Mouse (Mus musculus): ENCODE measurements around the gene Ndrg2. TPM values are rescaled to one million over a fixed set of nuclear protein-coding genes. Genes with fewer than 3 reads are reported as not detected.

The Ndrg2 gene
- polyA plus RNA-seq (2014; fragmentation: Nextera tagmentation; extraction: Ambion mirVana), result 11.0 and 12.8 TPM in 2 replicates

- peak within 1 kb of the TSS; percentile 96 for H3K4me2 ChIP-seq (ENCODE audit: low read depth, low read length)
- no peak within 1 kb of the TSS for H3K27ac ChIP-seq (replicated peaks; ENCODE audit: low read depth, low read length)
- peak within 1 kb of the TSS; percentile 4 for H3K9ac ChIP-seq (replicated peaks; ENCODE audit: low read length)
- no peaks in the 10 kb centered on the region for H3K27me3 ChIP-seq (ENCODE audit: control insufficient read depth, insufficient read depth, low read length)
- ATAC-seq (replicated peaks; ENCODE audit: insufficient number of reproducible peaks, low FRiP score, low TSS enrichment, low read depth) (peak; percentile 56), DNase-seq (ENCODE audit: low spot score) (peak; percentile 58)
- H3K36me3 ChIP-seq (replicated peaks; ENCODE audit: control insufficient read depth, insufficient read depth, low read depth, low read length), result no peaks in the 10 kb centered on the region
- H3K4me1 ChIP-seq (ENCODE audit: control insufficient read depth, insufficient read depth, low read length), result no peaks in the 10 kb centered on the region
- WGBS, result 2% methylated on average over 22 of the region's 23 CpGs
- peak within 1 kb of the TSS; percentile 49 for H3K4me3 ChIP-seq (ENCODE audit: low read depth, low read length)
- no peaks in the 10 kb centered on the region for H3K9me3 ChIP-seq (replicated peaks; ENCODE audit: control insufficient read depth, low read length)
Measured at GRCm38 (mm10) chr14:51913960-51914762, at the start of gene Ndrg2. Gene Ndrg2 (minus strand): TSS chr14:51914158.

GRCm38 (mm10) chr14:51960316-51960715 is 46.4 kb upstream of the Ndrg2 start:
- no peak for DNase-seq (ENCODE audit: low spot score)

GRCm38 (mm10) chr14:51943336-51943735 is 29.4 kb upstream of the Ndrg2 start:
- Histone ChIP-seq H3K4me2 (ENCODE audit: low read depth, low read length) (no peak overlapping the region), H3K9me3 (replicated peaks; ENCODE audit: control insufficient read depth, low read length) (no peaks in the 10 kb centered on the region), H3K27ac (replicated peaks; ENCODE audit: low read depth, low read length) (no peak overlapping the region), H3K36me3 (replicated peaks; ENCODE audit: control insufficient read depth, insufficient read depth, low read depth, low read length) (no peaks in the 10 kb centered on the region), H3K9ac (replicated peaks; ENCODE audit: low read length) (no peak overlapping the region), H3K4me1 (ENCODE audit: control insufficient read depth, insufficient read depth, low read length) (no peaks in the 10 kb centered on the region), H3K27me3 (ENCODE audit: control insufficient read depth, insufficient read depth, low read length) (no peaks in the 10 kb centered on the region), H3K4me3 (ENCODE audit: low read depth, low read length) (no peak overlapping the region)
- DNase-seq (ENCODE audit: low spot score) (no peak), ATAC-seq (replicated peaks; ENCODE audit: insufficient number of reproducible peaks, low FRiP score, low TSS enrichment, low read depth) (no peak)
- 81% methylated on average over 6 of the region's 6 CpGs for WGBS

More at GRCm38 (mm10) chr14:51960316-51960715, 46.4 kb upstream of the Ndrg2 start:
- Histone ChIP-seq H3K9me3 (replicated peaks; ENCODE audit: control insufficient read depth, low read length) (no peaks in the 10 kb centered on the region), H3K4me3 (ENCODE audit: low read depth, low read length) (no peak overlapping the region), H3K27me3 (ENCODE audit: control insufficient read depth, insufficient read depth, low read length) (no peaks in the 10 kb centered on the region), H3K4me2 (ENCODE audit: low read depth, low read length) (no peak overlapping the region), H3K4me1 (ENCODE audit: control insufficient read depth, insufficient read depth, low read length) (no peaks in the 10 kb centered on the region), H3K27ac (replicated peaks; ENCODE audit: low read depth, low read length) (no peak overlapping the region), H3K9ac (replicated peaks; ENCODE audit: low read length) (no peak overlapping the region), H3K36me3 (replicated peaks; ENCODE audit: control insufficient read depth, insufficient read depth, low read depth, low read length) (no peaks in the 10 kb centered on the region)
- WGBS, result 88% methylated on average over 2 of the region's 2 CpGs
- ATAC-seq (replicated peaks; ENCODE audit: insufficient number of reproducible peaks, low FRiP score, low TSS enrichment, low read depth), result no peak

GRCm38 (mm10) chr14:51942236-51942635 is 28.3 kb upstream of the Ndrg2 start:
- ATAC-seq (replicated peaks; ENCODE audit: insufficient number of reproducible peaks, low FRiP score, low TSS enrichment, low read depth) (no peak), DNase-seq (ENCODE audit: low spot score) (no peak)
- Histone ChIP-seq H3K9ac (replicated peaks; ENCODE audit: low read length) (no peak overlapping the region), H3K27me3 (ENCODE audit: control insufficient read depth, insufficient read depth, low read length) (no peaks in the 10 kb centered on the region), H3K4me2 (ENCODE audit: low read depth, low read length) (no peak overlapping the region), H3K36me3 (replicated peaks; ENCODE audit: control insufficient read depth, insufficient read depth, low read depth, low read length) (no peaks in the 10 kb centered on the region), H3K4me3 (ENCODE audit: low read depth, low read length) (no peak overlapping the region), H3K27ac (replicated peaks; ENCODE audit: low read depth, low read length) (no peak overlapping the region), H3K9me3 (replicated peaks; ENCODE audit: control insufficient read depth, low read length) (no peaks in the 10 kb centered on the region), H3K4me1 (ENCODE audit: control insufficient read depth, insufficient read depth, low read length) (no peaks in the 10 kb centered on the region)
- 39% methylated on average over 7 of the region's 7 CpGs for WGBS

- whole genome bisulfite sequencing, result 54% methylated on average over 9 of the region's 9 CpGs
- no peak overlapping the region for H3K9ac ChIP-seq (replicated peaks; ENCODE audit: low read length)
Measured at GRCm38 (mm10) chr14:51941577-51941976, 27.6 kb upstream of the Ndrg2 start.

GRCm38 (mm10) chr14:51940944-51941560 is 27.1 kb upstream of the Ndrg2 start:
- H3K9me3 ChIP-seq (replicated peaks; ENCODE audit: control insufficient read depth, low read length), result no peaks in the 10 kb centered on the region
- H3K36me3 ChIP-seq (replicated peaks; ENCODE audit: control insufficient read depth, insufficient read depth, low read depth, low read length), result no peaks in the 10 kb centered on the region
- H3K4me3 ChIP-seq (ENCODE audit: low read depth, low read length), result no peak overlapping the region
- 30% methylated on average over 8 of the region's 8 CpGs for WGBS
- no peak overlapping the region for H3K4me2 ChIP-seq (ENCODE audit: low read depth, low read length)
- no peaks in the 10 kb centered on the region for H3K4me1 ChIP-seq (ENCODE audit: control insufficient read depth, insufficient read depth, low read length)
- no peak for ATAC-seq (replicated peaks; ENCODE audit: insufficient number of reproducible peaks, low FRiP score, low TSS enrichment, low read depth)
- H3K27ac ChIP-seq (replicated peaks; ENCODE audit: low read depth, low read length), result no peak overlapping the region
- no peak overlapping the region for H3K9ac ChIP-seq (replicated peaks; ENCODE audit: low read length)
- DNase-seq (ENCODE audit: low spot score), result peak; percentile 55
- H3K27me3 ChIP-seq (ENCODE audit: control insufficient read depth, insufficient read depth, low read length), result no peaks in the 10 kb centered on the region

More at GRCm38 (mm10) chr14:51941577-51941976, 27.6 kb upstream of the Ndrg2 start:
- no peak for ATAC-seq (replicated peaks; ENCODE audit: insufficient number of reproducible peaks, low FRiP score, low TSS enrichment, low read depth)
- Histone ChIP-seq H3K4me2 (ENCODE audit: low read depth, low read length) (no peak overlapping the region), H3K4me3 (ENCODE audit: low read depth, low read length) (no peak overlapping the region), H3K36me3 (replicated peaks; ENCODE audit: control insufficient read depth, insufficient read depth, low read depth, low read length) (no peaks in the 10 kb centered on the region), H3K27ac (replicated peaks; ENCODE audit: low read depth, low read length) (no peak overlapping the region), H3K9me3 (replicated peaks; ENCODE audit: control insufficient read depth, low read length) (no peaks in the 10 kb centered on the region), H3K27me3 (ENCODE audit: control insufficient read depth, insufficient read depth, low read length) (no peaks in the 10 kb centered on the region), H3K4me1 (ENCODE audit: control insufficient read depth, insufficient read depth, low read length) (no peaks in the 10 kb centered on the region)
- no peak for DNase-seq (ENCODE audit: low spot score)

- no peaks in the 10 kb centered on the region for H3K9me3 ChIP-seq (replicated peaks; ENCODE audit: control insufficient read depth, low read length)
- H3K27ac ChIP-seq (replicated peaks; ENCODE audit: low read depth, low read length), result no peak overlapping the region
- no peaks in the 10 kb centered on the region for H3K27me3 ChIP-seq (ENCODE audit: control insufficient read depth, insufficient read depth, low read length)
- DNase-seq (ENCODE audit: low spot score) (no peak), ATAC-seq (replicated peaks; ENCODE audit: insufficient number of reproducible peaks, low FRiP score, low TSS enrichment, low read depth) (0 out of 2 replicates have a peak, but pooled peaks have one; percentile 52)
- H3K36me3 ChIP-seq (replicated peaks; ENCODE audit: control insufficient read depth, insufficient read depth, low read depth, low read length), result no peaks in the 10 kb centered on the region
- no peak overlapping the region for H3K4me2 ChIP-seq (ENCODE audit: low read depth, low read length)
- no peak overlapping the region for H3K9ac ChIP-seq (replicated peaks; ENCODE audit: low read length)
- H3K4me3 ChIP-seq (ENCODE audit: low read depth, low read length), result no peak overlapping the region
- no peaks in the 10 kb centered on the region for H3K4me1 ChIP-seq (ENCODE audit: control insufficient read depth, insufficient read depth, low read length)
- WGBS, result 85% methylated on average over 9 of the region's 9 CpGs
Measured at GRCm38 (mm10) chr14:51939005-51939404, 25.0 kb upstream of the Ndrg2 start.

Data from embryonic facial prominence, embryonic 11.5 days (tissue).